Mouse (Mus musculus) layer of hippocampus, postnatal 10 days (tissue): ENCODE results near the gene Gm7879. TPM values are rescaled to one million over a fixed set of nuclear protein-coding genes. Genes with fewer than 3 reads are reported as not detected.

ENCODE experiments used
- DNase-seq, 2 experiments: peaks; one replicate each; pipeline ENCODE4 v3.0.0; 2021; ENCODE audit warnings: low spot score in 2 of 2
- total RNA-seq, 2 experiments: library from RNA; stranded (reverse); gene quantifications; 2 replicates each; pipeline ENCODE4 v1.2.3; 2021

Gm7879 gene
- total RNA-seq, 2 experiments from 2014 or later, result 9.4 to 13.8 TPM

GRCm38 (mm10) chr5:43948111-43948743 is 35.3 kb downstream of the Gm7879 start:
- peak in 1 of 2 experiments; percentile 15 for DNase-seq

- DNase-seq, result no peak
Measured at GRCm38 (mm10) chr5:43948748-43949275, 35.9 kb downstream of the Gm7879 start.

GRCm38 (mm10) chr5:43953241-43953640 is 40.3 kb downstream of the Gm7879 start:
- DNase-seq, result no peak

GRCm38 (mm10) chr5:43959884-43960440 is 47.0 kb downstream of the Gm7879 start:
- no peak for DNase-seq

GRCm38 (mm10) chr5:43961056-43961455 is 48.1 kb downstream of the Gm7879 start:
- no peak for DNase-seq

Other genes starting within 250 kb of the Gm7879 start
- gene Bst1, start 94.3 kb upstream of the Gm7879 start, total RNA-seq, result under 1 TPM in 1 of 2 experiments, not detected in 1; 0.16 TPM
- 10 to 100 TPM; 77.7 to 88.1 TPM for gene Fbxl5, start 91.5 kb upstream of the Gm7879 start, total RNA-seq
- gene Cd38, start 44.6 kb upstream of the Gm7879 start, total RNA-seq, result 10 to 100 TPM; 10.5 to 11.3 TPM
- 1 to 10 TPM; 1.4 to 2.4 TPM for gene Fgfbp1, start 68.6 kb downstream of the Gm7879 start, total RNA-seq
- 10 to 100 TPM; 13.4 to 15.1 TPM for gene Prom1, start 188.9 kb downstream of the Gm7879 start, total RNA-seq